8 mouse cellular contexts compared by ENCODE assay signal in genomic region chr6:47780576-47781013, GRCm38 (mm10). TPM values are rescaled to one million over a fixed set of nuclear protein-coding genes. Genes with fewer than 3 reads are reported as not detected.
A peak's percentile ranks its signal among the peaks of the same experiment; 100 is the strongest.
DNase-seq lines count a peak whose midpoint lies in the region; ATAC-seq and TF ChIP-seq lines count a peak whose summit lies in the region.

No protein-coding gene starts in this region.

- H3K9me3 ChIP-seq in E14TG2a.4 (ENCODE audit: low read length), result peaks cover 3% of the 10 kb centered on the region
- H3K9me3 ChIP-seq in forebrain, embryonic 10.5 days, result peaks cover 3% of the 10 kb centered on the region; the same call in 1 of the 2 replicates
- no peaks in the 10 kb centered on the region for H3K9me3 ChIP-seq in limb, embryonic 11.5 days (ENCODE audit: control insufficient read depth, low read length)

- TF ChIP-seq CTCF in E14TG2a.4 (conservative IDR thresholded peaks at IDR 0.05; ENCODE audit: low read length), result no peak

- no peak; the same call in 1 of the 2 replicates for ATAC-seq in limb, embryonic 11.5 days (ENCODE audit: insufficient number of reproducible peaks, low FRiP score, low TSS enrichment, low read depth)

- WGBS in forebrain, embryonic 10.5 days, result 16% methylated on average over 2 of the region's 2 CpGs
- WGBS in limb, embryonic 11.5 days, result 21% methylated on average over 2 of the region's 2 CpGs

- H3K27me3 ChIP-seq in E14TG2a.4 (ENCODE audit: insufficient read depth, low read length), result peaks cover 10% of the 10 kb centered on the region
- peaks cover 4% of the 10 kb centered on the region for H3K27me3 ChIP-seq in forebrain, embryonic 10.5 days (ENCODE audit: poor library complexity, severe bottlenecking)
- no peaks in the 10 kb centered on the region for H3K27me3 ChIP-seq in limb, embryonic 11.5 days (ENCODE audit: control insufficient read depth, insufficient read depth, low read length)

- H3K4me3 ChIP-seq in E14TG2a.4 (replicated peaks; ENCODE audit: low read length), result peak overlapping the region; percentile 78
- peak overlapping the region; percentile 58 for H3K4me3 ChIP-seq in forebrain, embryonic 10.5 days
- H3K4me3 ChIP-seq in limb, embryonic 11.5 days (ENCODE audit: low read depth, low read length), result peak overlapping the region; percentile 37

- H3K4me1 ChIP-seq in E14TG2a.4 (replicated peaks; ENCODE audit: low read depth, low read length), result peaks cover 22% of the 10 kb centered on the region
- H3K4me1 ChIP-seq in forebrain, embryonic 10.5 days, result peaks cover 9% of the 10 kb centered on the region
- H3K4me1 ChIP-seq in limb, embryonic 11.5 days (ENCODE audit: control insufficient read depth, insufficient read depth, low read length), result no peaks in the 10 kb centered on the region

- H3K4me2 ChIP-seq in limb, embryonic 11.5 days (ENCODE audit: low read depth, severe bottlenecking), result peak overlapping the region; percentile 20; the same call in 1 of the 2 replicates

- no peak overlapping the region for H3K9ac ChIP-seq in limb, embryonic 11.5 days (ENCODE audit: low read length)

- H3K36me3 ChIP-seq in E14TG2a.4 (ENCODE audit: insufficient read depth, low read length), result no peaks in the 10 kb centered on the region
- no peaks in the 10 kb centered on the region for H3K36me3 ChIP-seq in forebrain, embryonic 10.5 days (replicated peaks)
- no peaks in the 10 kb centered on the region for H3K36me3 ChIP-seq in limb, embryonic 11.5 days (ENCODE audit: control insufficient read depth, insufficient read depth, low read length)

- DNase-seq in adrenal gland, postnatal 14 days, result peak; percentile 25
- no peak for DNase-seq in adrenal gland, postnatal 25 days
- no peak for DNase-seq in forebrain, embryonic 10.5 days (ENCODE audit: extremely low spot score, low spot score)
- no peak for DNase-seq in limb, embryonic 11.5 days (ENCODE audit: low spot score)
- DNase-seq in skeletal muscle tissue, adult 2 months (ENCODE audit: low read depth, low spot score), result peak; percentile 31
- no peak for DNase-seq in urinary bladder, postnatal 36 days (ENCODE audit: low spot score in 2 of 2)
- no peak for DNase-seq in adrenal gland, adult 8-10 months

- no peak overlapping the region for H3K27ac ChIP-seq in forebrain, embryonic 10.5 days
- no peak overlapping the region for H3K27ac ChIP-seq in limb, embryonic 11.5 days (replicated peaks; ENCODE audit: low read depth, low read length)

RNA-seq across cellular contexts. Expression of gene Pdia4, which starts 32.6 kb away (rescaled TPM):
- 80.5 and 90.4 TPM in 2 replicates for total RNA-seq in adrenal gland, postnatal 14 days (2021)
- 86.2 and 93.9 TPM in 2 replicates for total RNA-seq in adrenal gland, postnatal 25 days (2021)
- polyA plus RNA-seq in forebrain, embryonic 10.5 days (2016; fragmentation: Nextera tagmentation; extraction: Ambion mirVana), result 275 and 311 TPM in 2 replicates
- polyA plus RNA-seq in limb, embryonic 11.5 days (2014; fragmentation: Nextera tagmentation; extraction: Ambion mirVana), result 322 and 336 TPM in 2 replicates
- 100 to 1,000 TPM in 2 of 4 experiments, 10 to 100 TPM in 2; 98.3 to 114 (median 107) TPM for total RNA-seq in adrenal gland, adult 8-10 months (2022)

RNA-seq across cellular contexts. Expression of gene Zfp786, which starts 50.1 kb away (rescaled TPM):
- 1.2 and 1.3 TPM in 2 replicates for total RNA-seq in adrenal gland, postnatal 14 days (2021)
- total RNA-seq in adrenal gland, postnatal 25 days (2021), result 1.6 and 2.9 TPM in 2 replicates
- polyA plus RNA-seq in forebrain, embryonic 10.5 days (2016; fragmentation: Nextera tagmentation; extraction: Ambion mirVana), result 6.9 and 7.8 TPM in 2 replicates
- polyA plus RNA-seq in limb, embryonic 11.5 days (2014; fragmentation: Nextera tagmentation; extraction: Ambion mirVana), result 4.7 and 5.4 TPM in 2 replicates
- 1 to 10 TPM; 1.0 to 1.8 (median 1.5) TPM for total RNA-seq in adrenal gland, adult 8-10 months (2022)

RNA-seq across cellular contexts. Expression of gene Zfp398, which starts 54.9 kb away (rescaled TPM):
- 9.3 and 12.0 TPM in 2 replicates for total RNA-seq in adrenal gland, postnatal 14 days (2021)
- total RNA-seq in adrenal gland, postnatal 25 days (2021), result 16.7 and 19.4 TPM in 2 replicates
- 8.2 and 8.9 TPM in 2 replicates for polyA plus RNA-seq in forebrain, embryonic 10.5 days (2016; fragmentation: Nextera tagmentation; extraction: Ambion mirVana)
- polyA plus RNA-seq in limb, embryonic 11.5 days (2014; fragmentation: Nextera tagmentation; extraction: Ambion mirVana), result 9.0 and 9.3 TPM in 2 replicates
- total RNA-seq in adrenal gland, adult 8-10 months (2022), result 10 to 100 TPM; 15.0 to 19.0 (median 17.3) TPM

Comparison
In these comparisons a context has a peak if more than half of its experiments do, and no peak if none do; other contexts are left out.
1. DNase-seq: peak in adrenal gland, postnatal 14 days (single experiment) and skeletal muscle tissue, adult 2 months (single experiment); none in adrenal gland, postnatal 25 days (single experiment), forebrain, embryonic 10.5 days (single experiment), limb, embryonic 11.5 days (single experiment), urinary bladder, postnatal 36 days (0 of 2) and adrenal gland, adult 8-10 months (single experiment).
2. Peak in every context shown above with its lines, with median percentiles within 50 percentile points of each other: H3K4me3 ChIP-seq.